Mouse (Mus musculus) testis, adult 2 months (tissue): ENCODE measurements around the gene Plin4.

Source experiments
- CTCF ChIP-seq: fragments of 200-500 bp; IDR thresholded peaks from 2 replicates; pipeline ENCODE4 v1.5.1; 2012; ENCODE audit warnings: low read depth, mild to moderate bottlenecking, inconsistent platforms, low read length, moderate library complexity; ENCODE audit not compliant: control insufficient read depth, insufficient read depth, insufficient replicate concordance
- POLR2A ChIP-seq: fragments of 200-500 bp; IDR thresholded peaks from 2 replicates; pipeline ENCODE4 v1.6.1; 2012; ENCODE audit warnings: low read depth, mild to moderate bottlenecking, inconsistent platforms, low read length, moderate library complexity; ENCODE audit not compliant: control insufficient read depth

- no peak for TF ChIP-seq POLR2A
- no peak for TF ChIP-seq CTCF
Observed at GRCm38 (mm10) chr17:56110571-56110970, 968 bp upstream of the Plin4 start.
